Mouse (Mus musculus): ENCODE measurements around the gene Sh2d3c.

- TF ChIP-seq CTCF (IDR thresholded peaks at IDR 0.05; ENCODE audit: extremely low read depth, insufficient read length, insufficient replicate concordance, low read depth, low read length) (no peak), POLR2A (IDR thresholded peaks at IDR 0.05; ENCODE audit: low read depth, low read length) (no peak)
Observed at GRCm38 (mm10) chr2:32693282-32693681, 27.6 kb upstream of the Sh2d3c start.

Data from small intestine, adult 2 months (tissue).